Mouse (Mus musculus): ENCODE measurements around the gene Irf3. TPM values are rescaled to one million over a fixed set of nuclear protein-coding genes. Genes with fewer than 3 reads are reported as not detected.
A peak's percentile ranks its signal among the peaks of the same experiment; 100 is the strongest.
"Not testable (repeated sequence)": the region's sequence is repeated elsewhere in the genome, so short reads cannot be mapped to it uniquely, and the experiment has no call there.

Gene Irf3
- polyA plus RNA-seq, 1 experiment from 2014 or later, result 73.6 TPM

GRCm38 (mm10) chr7:45019031-45019571 is 21.7 kb downstream of the Irf3 start:
- peak overlapping the region; percentile 72 for H3K4me3 ChIP-seq (ENCODE audit: low read length)
- WGBS, result 28% methylated on average over 8 of the region's 8 CpGs
- H3K27me3 ChIP-seq (ENCODE audit: control insufficient read depth, insufficient read depth, low read length), result no peaks in the 10 kb centered on the region
- H3K27ac ChIP-seq (ENCODE audit: low read length), result peak overlapping the region; percentile 99
- ATAC-seq (replicated peaks; ENCODE audit: extremely low read depth, insufficient read depth, low FRiP score), result no peak
- peak overlapping the region; percentile 84 for H3K9ac ChIP-seq (ENCODE audit: low read length)
- H3K4me1 ChIP-seq (ENCODE audit: control insufficient read depth, insufficient read depth, low read length), result peaks cover 19% of the 10 kb centered on the region
- peak overlapping the region; percentile 71 for H3K4me2 ChIP-seq (ENCODE audit: low read depth, low read length)
- H3K9me3 ChIP-seq (replicated peaks; ENCODE audit: control insufficient read depth, low read length), result no peaks in the 10 kb centered on the region
- peaks cover 4% of the 10 kb centered on the region for H3K36me3 ChIP-seq (ENCODE audit: control insufficient read depth, insufficient read depth)

DNA sequence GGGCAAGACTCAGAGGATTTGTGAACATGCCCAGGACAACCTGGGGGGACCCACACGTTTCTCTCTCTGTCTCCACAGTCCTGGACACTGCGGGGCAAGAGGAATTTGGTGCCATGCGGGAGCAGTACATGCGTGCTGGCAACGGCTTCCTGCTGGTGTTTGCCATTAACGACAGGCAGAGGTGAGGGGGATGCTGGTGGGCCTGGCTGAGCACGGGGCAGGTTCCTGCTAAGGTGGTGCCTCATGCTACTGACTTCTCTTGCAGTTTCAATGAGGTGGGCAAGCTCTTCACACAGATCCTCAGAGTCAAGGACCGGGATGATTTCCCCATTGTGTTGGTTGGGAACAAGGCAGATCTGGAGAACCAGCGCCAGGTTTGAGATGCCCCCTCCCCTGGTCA is 22.8 kb downstream of the Irf3 start:
- no peak for ATAC-seq (replicated peaks; ENCODE audit: extremely low read depth, insufficient read depth, low FRiP score)
- peaks cover 11% of the 10 kb centered on the region for H3K4me1 ChIP-seq (ENCODE audit: control insufficient read depth, insufficient read depth, low read length)
- H3K27me3 ChIP-seq (ENCODE audit: control insufficient read depth, insufficient read depth, low read length), result no peaks in the 10 kb centered on the region
- no peak overlapping the region for H3K4me2 ChIP-seq (ENCODE audit: low read depth, low read length)
- no peaks in the 10 kb centered on the region for H3K9me3 ChIP-seq (replicated peaks; ENCODE audit: control insufficient read depth, low read length)
- no peak overlapping the region for H3K27ac ChIP-seq (ENCODE audit: low read length)
- WGBS, result 63% methylated on average over 9 of the region's 9 CpGs
- no peak overlapping the region for H3K9ac ChIP-seq (ENCODE audit: low read length)
- no peak overlapping the region for H3K4me3 ChIP-seq (ENCODE audit: low read length)
- peaks cover 4% of the 10 kb centered on the region for H3K36me3 ChIP-seq (ENCODE audit: control insufficient read depth, insufficient read depth)

DNA sequence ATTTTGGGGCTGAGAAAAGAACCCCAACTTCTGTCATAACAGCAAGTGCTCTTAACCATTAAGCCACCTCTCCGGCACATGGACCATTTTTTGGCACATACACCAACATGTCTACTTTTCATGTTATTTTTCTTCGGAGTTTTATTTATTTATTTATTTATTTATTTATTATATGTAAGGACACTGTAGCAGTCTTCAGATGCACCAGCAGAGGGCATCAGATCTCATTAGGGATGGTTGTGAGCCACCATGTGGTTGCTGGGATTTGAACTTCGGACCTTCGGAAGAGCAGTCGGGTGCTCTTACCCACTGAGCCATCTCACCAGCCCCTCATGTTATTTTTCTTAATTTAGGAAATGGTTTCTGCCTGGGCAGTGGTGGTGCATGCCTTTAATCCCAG is 26.3 kb downstream of the Irf3 start:
- not testable (repeated sequence) for H3K4me3 ChIP-seq (ENCODE audit: low read length); H3K27me3 ChIP-seq (ENCODE audit: control insufficient read depth, insufficient read depth, low read length); H3K9me3 ChIP-seq (replicated peaks; ENCODE audit: control insufficient read depth, low read length); H3K27ac ChIP-seq (ENCODE audit: low read length); H3K4me2 ChIP-seq (ENCODE audit: low read depth, low read length); H3K4me1 ChIP-seq (ENCODE audit: control insufficient read depth, insufficient read depth, low read length); ATAC-seq (replicated peaks; ENCODE audit: extremely low read depth, insufficient read depth, low FRiP score); H3K9ac ChIP-seq (ENCODE audit: low read length)
- WGBS, result 68% methylated on average over 5 of the region's 5 CpGs
- peaks cover 22% of the 10 kb centered on the region for H3K36me3 ChIP-seq (ENCODE audit: control insufficient read depth, insufficient read depth)

DNA sequence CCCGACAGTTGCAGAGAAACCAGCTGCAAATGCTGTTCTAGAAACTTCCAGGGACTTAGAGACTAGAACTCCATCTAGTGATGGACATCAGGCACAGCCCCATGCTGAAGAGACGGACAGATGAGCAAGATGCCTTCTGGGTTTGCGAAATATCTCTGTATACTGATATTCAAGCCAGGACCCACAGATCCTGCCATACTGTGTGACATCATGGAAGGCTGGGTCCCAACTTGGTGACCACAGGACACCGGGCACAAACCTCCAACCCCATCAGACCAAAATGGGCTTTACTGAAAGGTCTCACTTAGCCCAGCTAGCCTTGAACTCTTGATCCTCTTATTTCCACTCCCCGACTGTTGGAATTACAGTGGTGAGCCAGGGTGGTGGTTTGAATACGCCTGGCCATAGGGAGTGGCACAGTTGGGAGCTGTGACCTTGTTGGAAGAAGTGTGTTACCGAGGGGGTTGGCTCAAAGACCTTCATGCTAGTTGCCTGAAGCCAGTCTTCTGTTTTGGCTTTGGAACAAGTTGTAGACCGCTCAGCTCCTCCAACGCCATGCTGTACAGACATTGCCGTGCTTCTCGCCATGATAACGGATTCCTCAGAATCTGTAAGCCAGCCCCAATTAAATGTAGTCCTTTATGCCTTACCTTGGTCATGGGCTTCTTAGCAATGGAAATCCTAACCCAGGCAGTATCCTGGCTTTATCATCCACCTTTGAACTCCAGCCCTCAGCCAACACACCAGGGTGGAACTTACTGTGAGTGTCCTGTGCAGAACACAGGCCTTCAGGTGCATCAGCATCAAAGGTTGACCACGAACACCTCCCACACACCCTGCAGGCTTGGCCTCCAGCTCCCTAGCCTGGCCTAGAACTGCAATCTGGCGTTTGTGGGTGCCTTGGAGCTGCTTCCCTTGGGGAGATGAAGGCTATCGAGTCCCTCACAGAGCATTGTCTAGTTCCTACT is 27.1 kb downstream of the Irf3 start:
- no peak for ATAC-seq (replicated peaks; ENCODE audit: extremely low read depth, insufficient read depth, low FRiP score)
- H3K27ac ChIP-seq (ENCODE audit: low read length), result no peak overlapping the region
- 86% methylated on average over 15 of the region's 15 CpGs for WGBS
- H3K4me1 ChIP-seq (ENCODE audit: control insufficient read depth, insufficient read depth, low read length), result no peaks in the 10 kb centered on the region
- H3K27me3 ChIP-seq (ENCODE audit: control insufficient read depth, insufficient read depth, low read length), result no peaks in the 10 kb centered on the region
- H3K9me3 ChIP-seq (replicated peaks; ENCODE audit: control insufficient read depth, low read length), result no peaks in the 10 kb centered on the region
- no peak overlapping the region for H3K4me3 ChIP-seq (ENCODE audit: low read length)
- peaks cover 26% of the 10 kb centered on the region for H3K36me3 ChIP-seq (ENCODE audit: control insufficient read depth, insufficient read depth)
- H3K4me2 ChIP-seq (ENCODE audit: low read depth, low read length), result no peak overlapping the region
- H3K9ac ChIP-seq (ENCODE audit: low read length), result no peak overlapping the region

GRCm38 (mm10) chr7:45025601-45026220 is 28.3 kb downstream of the Irf3 start:
- Histone ChIP-seq H3K9me3 (replicated peaks; ENCODE audit: control insufficient read depth, low read length) (no peaks in the 10 kb centered on the region), H3K27me3 (ENCODE audit: control insufficient read depth, insufficient read depth, low read length) (no peaks in the 10 kb centered on the region), H3K4me3 (ENCODE audit: low read length) (no peak overlapping the region), H3K9ac (ENCODE audit: low read length) (no peak overlapping the region), H3K4me1 (ENCODE audit: control insufficient read depth, insufficient read depth, low read length) (no peaks in the 10 kb centered on the region), H3K27ac (ENCODE audit: low read length) (no peak overlapping the region), H3K36me3 (ENCODE audit: control insufficient read depth, insufficient read depth) (peaks cover 34% of the 10 kb centered on the region), H3K4me2 (ENCODE audit: low read depth, low read length) (no peak overlapping the region)
- 71% methylated on average over 8 of the region's 8 CpGs for whole genome bisulfite sequencing
- no peak for ATAC-seq (replicated peaks; ENCODE audit: extremely low read depth, insufficient read depth, low FRiP score)

- Histone ChIP-seq H3K4me1 (ENCODE audit: control insufficient read depth, insufficient read depth, low read length) (no peaks in the 10 kb centered on the region), H3K9ac (ENCODE audit: low read length) (no peak overlapping the region), H3K4me2 (ENCODE audit: low read depth, low read length) (no peak overlapping the region), H3K4me3 (ENCODE audit: low read length) (no peak overlapping the region), H3K27ac (ENCODE audit: low read length) (no peak overlapping the region), H3K9me3 (replicated peaks; ENCODE audit: control insufficient read depth, low read length) (no peaks in the 10 kb centered on the region), H3K36me3 (ENCODE audit: control insufficient read depth, insufficient read depth) (peaks cover 38% of the 10 kb centered on the region), H3K27me3 (ENCODE audit: control insufficient read depth, insufficient read depth, low read length) (no peaks in the 10 kb centered on the region)
- WGBS, result 68% methylated on average over 2 of the region's 2 CpGs
- no peak for ATAC-seq (replicated peaks; ENCODE audit: extremely low read depth, insufficient read depth, low FRiP score)
These were observed 28.8 kb downstream of the Irf3 start for GRCm38 (mm10) chr7:45026256-45026655.

- Histone ChIP-seq H3K4me1 (ENCODE audit: control insufficient read depth, insufficient read depth, low read length) (no peaks in the 10 kb centered on the region), H3K9ac (ENCODE audit: low read length) (no peak overlapping the region), H3K36me3 (ENCODE audit: control insufficient read depth, insufficient read depth) (peaks cover 46% of the 10 kb centered on the region), H3K27me3 (ENCODE audit: control insufficient read depth, insufficient read depth, low read length) (no peaks in the 10 kb centered on the region), H3K4me3 (ENCODE audit: low read length) (no peak overlapping the region), H3K9me3 (replicated peaks; ENCODE audit: control insufficient read depth, low read length) (no peaks in the 10 kb centered on the region), H3K4me2 (ENCODE audit: low read depth, low read length) (no peak overlapping the region), H3K27ac (ENCODE audit: low read length) (no peak overlapping the region)
- 89% methylated on average over 9 of the region's 9 CpGs for WGBS
- ATAC-seq (replicated peaks; ENCODE audit: extremely low read depth, insufficient read depth, low FRiP score), result no peak
These were observed 30.3 kb downstream of the Irf3 start for GRCm38 (mm10) chr7:45027761-45028160.

DNA sequence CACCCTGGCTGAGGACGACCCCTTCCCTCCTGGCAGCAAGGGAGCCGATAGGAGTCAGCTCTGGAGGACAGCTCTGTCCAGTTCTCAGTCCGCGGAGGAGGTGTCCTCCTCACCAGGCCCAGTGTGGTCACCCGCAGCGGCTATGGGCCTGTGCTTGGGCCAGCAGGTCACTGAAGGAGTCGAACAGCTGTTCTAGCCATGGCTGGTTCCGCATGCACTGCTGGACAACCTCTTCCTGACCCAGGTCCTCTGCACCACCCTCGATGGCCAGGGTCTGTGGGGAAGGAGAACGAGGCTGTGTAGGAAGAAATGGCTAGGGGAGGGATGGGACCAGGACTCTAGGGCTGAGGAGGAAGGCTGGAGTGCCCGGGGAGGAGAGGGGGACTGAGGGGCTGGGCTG is 30.9 kb downstream of the Irf3 start:
- Histone ChIP-seq H3K9ac (ENCODE audit: low read length) (no peak overlapping the region), H3K36me3 (ENCODE audit: control insufficient read depth, insufficient read depth) (peaks cover 50% of the 10 kb centered on the region), H3K27me3 (ENCODE audit: control insufficient read depth, insufficient read depth, low read length) (no peaks in the 10 kb centered on the region), H3K4me2 (ENCODE audit: low read depth, low read length) (no peak overlapping the region), H3K4me1 (ENCODE audit: control insufficient read depth, insufficient read depth, low read length) (no peaks in the 10 kb centered on the region), H3K4me3 (ENCODE audit: low read length) (no peak overlapping the region), H3K9me3 (replicated peaks; ENCODE audit: control insufficient read depth, low read length) (no peaks in the 10 kb centered on the region), H3K27ac (ENCODE audit: low read length) (no peak overlapping the region)
- ATAC-seq (replicated peaks; ENCODE audit: extremely low read depth, insufficient read depth, low FRiP score), result no peak
- WGBS, result 87% methylated on average over 11 of the region's 11 CpGs

DNA sequence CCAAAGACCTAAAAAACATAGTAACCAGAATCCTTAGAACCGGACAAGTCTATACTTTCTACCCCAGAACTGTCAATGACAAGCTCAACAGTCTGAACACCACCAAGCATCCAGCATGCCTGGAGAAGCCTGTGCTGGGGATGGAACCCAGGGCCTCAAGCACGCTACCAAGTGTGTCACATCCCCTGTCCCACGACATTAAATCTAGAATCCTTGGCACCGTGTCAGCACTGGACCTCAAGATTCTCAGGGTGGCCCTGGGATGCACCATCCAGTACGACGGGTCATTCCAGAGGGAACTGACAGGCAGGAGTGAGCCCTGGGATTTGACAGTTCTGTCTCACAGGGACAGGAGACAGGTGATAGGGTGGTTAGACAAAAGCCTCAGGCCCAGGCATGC is 32.5 kb downstream of the Irf3 start:
- Histone ChIP-seq H3K9me3 (replicated peaks; ENCODE audit: control insufficient read depth, low read length) (no peaks in the 10 kb centered on the region), H3K27ac (ENCODE audit: low read length) (no peak overlapping the region), H3K9ac (ENCODE audit: low read length) (no peak overlapping the region), H3K4me3 (ENCODE audit: low read length) (no peak overlapping the region), H3K4me1 (ENCODE audit: control insufficient read depth, insufficient read depth, low read length) (no peaks in the 10 kb centered on the region), H3K27me3 (ENCODE audit: control insufficient read depth, insufficient read depth, low read length) (no peaks in the 10 kb centered on the region), H3K4me2 (ENCODE audit: low read depth, low read length) (no peak overlapping the region), H3K36me3 (ENCODE audit: control insufficient read depth, insufficient read depth) (peaks cover 66% of the 10 kb centered on the region)
- WGBS, result 85% methylated on average over 6 of the region's 6 CpGs
- ATAC-seq (replicated peaks; ENCODE audit: extremely low read depth, insufficient read depth, low FRiP score), result no peak

All from heart, embryonic 16.5 days (tissue).